In the genomic region with DNA sequence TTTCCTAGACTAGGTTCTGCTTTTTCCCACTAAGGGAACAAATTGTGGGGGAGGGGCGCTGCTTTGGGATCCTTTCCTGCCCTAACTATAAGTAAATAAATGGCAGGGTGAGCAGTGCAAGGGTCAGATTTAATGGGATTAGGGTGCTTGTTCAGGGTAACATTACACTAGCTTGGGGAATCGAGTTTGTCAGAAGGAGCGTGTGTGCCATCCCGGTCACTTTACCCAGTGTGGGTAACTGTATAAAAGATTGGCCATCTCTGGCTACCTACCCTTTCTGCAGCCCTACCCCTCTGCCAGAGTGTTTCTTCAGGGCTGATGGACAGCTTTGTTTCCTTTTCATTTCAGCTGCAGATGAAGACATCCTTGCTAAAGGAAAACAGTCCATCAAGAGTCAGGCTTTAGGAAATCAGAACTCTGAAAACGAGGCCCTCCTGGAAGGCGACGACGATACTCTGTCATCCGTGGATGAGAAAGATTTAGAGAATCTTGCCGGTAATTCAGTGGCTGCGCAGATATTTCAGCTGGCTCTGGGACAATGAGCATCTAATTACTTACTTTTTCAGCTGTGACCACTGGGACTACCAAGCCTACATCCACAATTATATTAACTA, we compare ENCODE assay signal across 8 mouse cellular contexts. TPM values are rescaled to one million over a fixed set of nuclear protein-coding genes. Genes with fewer than 3 reads are reported as not detected.
DNase-seq lines count a peak whose midpoint lies in the region; ATAC-seq and TF ChIP-seq lines count a peak whose summit lies in the region.

No protein-coding gene starts in this region.

- no peaks in the 10 kb centered on the region for H3K27me3 ChIP-seq in hindbrain, embryonic 12.5 days
- H3K27me3 ChIP-seq in liver, embryonic 12.5 days (replicated peaks): peaks cover 1% of the 10 kb centered on the region
- no peaks in the 10 kb centered on the region for H3K27me3 ChIP-seq in small intestine, adult 2 months (ENCODE audit: control insufficient read depth, insufficient read depth, low read length)
- H3K27me3 ChIP-seq in heart, embryonic 12.5 days (replicated peaks): no peaks in the 10 kb centered on the region

- TF ChIP-seq CTCF in small intestine, adult 2 months (IDR thresholded peaks at IDR 0.05; ENCODE audit: extremely low read depth, insufficient read length, insufficient replicate concordance, low read depth, low read length): no peak

- peak; percentile 67 for DNase-seq in retina, embryonic 14.5 days (ENCODE audit: low spot score)
- no peak for DNase-seq in retina, postnatal 1 day
- no peak for DNase-seq in c-Kit-positive CD71-positive TER-119-positive erythroid progenitor cells, embryonic 14.5 days (ENCODE audit: low spot score)
- no peak for DNase-seq in spleen, postnatal 4 days (ENCODE audit: low spot score in 2 of 2)

- H3K9me3 ChIP-seq in hindbrain, embryonic 12.5 days (replicated peaks): no peaks in the 10 kb centered on the region
- H3K9me3 ChIP-seq in liver, embryonic 12.5 days (replicated peaks): no peaks in the 10 kb centered on the region
- H3K9me3 ChIP-seq in heart, embryonic 12.5 days (replicated peaks): no peaks in the 10 kb centered on the region

- 29% methylated on average over 11 of the region's 11 CpGs for WGBS in hindbrain, embryonic 12.5 days
- WGBS in liver, embryonic 12.5 days (ENCODE audit: insufficient replicate concordance): 79% methylated on average over 11 of the region's 11 CpGs
- 75% methylated on average over 11 of the region's 11 CpGs for WGBS in small intestine, adult 2 months
- WGBS in heart, embryonic 12.5 days: 62% methylated on average over 11 of the region's 11 CpGs

- H3K4me2 ChIP-seq in hindbrain, embryonic 12.5 days (replicated peaks): peak overlapping the region; percentile 31
- peak overlapping the region; percentile 22; the same call in 1 of the 2 replicates for H3K4me2 ChIP-seq in liver, embryonic 12.5 days
- no peak overlapping the region for H3K4me2 ChIP-seq in heart, embryonic 12.5 days

- TF ChIP-seq POLR2A in small intestine, adult 2 months (IDR thresholded peaks at IDR 0.05; ENCODE audit: low read depth, low read length): no peak

- H3K4me1 ChIP-seq in hindbrain, embryonic 12.5 days: peaks cover 17% of the 10 kb centered on the region
- no peaks in the 10 kb centered on the region for H3K4me1 ChIP-seq in liver, embryonic 12.5 days
- no peaks in the 10 kb centered on the region for H3K4me1 ChIP-seq in small intestine, adult 2 months (ENCODE audit: control insufficient read depth, insufficient read depth, insufficient read length, low read length)
- 0 out of 2 replicates have a peak, but pooled peaks cover 3% of the 10 kb centered on the region for H3K4me1 ChIP-seq in heart, embryonic 12.5 days (replicated peaks)

- H3K36me3 ChIP-seq in hindbrain, embryonic 12.5 days: no peaks in the 10 kb centered on the region
- no peaks in the 10 kb centered on the region for H3K36me3 ChIP-seq in liver, embryonic 12.5 days
- H3K36me3 ChIP-seq in small intestine, adult 2 months (ENCODE audit: control insufficient read depth, insufficient read depth, low read length): peaks cover 6% of the 10 kb centered on the region; the same call in 1 of the 2 replicates
- no peaks in the 10 kb centered on the region for H3K36me3 ChIP-seq in heart, embryonic 12.5 days

- ATAC-seq in hindbrain, embryonic 12.5 days (ENCODE audit: low FRiP score): peak; percentile 55
- ATAC-seq in liver, embryonic 12.5 days: peak; percentile 54
- ATAC-seq in heart, embryonic 12.5 days (ENCODE audit: insufficient number of reproducible peaks, low FRiP score): no peak

- H3K9ac ChIP-seq in hindbrain, embryonic 12.5 days: peak overlapping the region; percentile 35; the same call in 1 of the 2 replicates
- no peak overlapping the region for H3K9ac ChIP-seq in liver, embryonic 12.5 days
- H3K9ac ChIP-seq in heart, embryonic 12.5 days: no peak overlapping the region

- 0 out of 2 replicates have a peak overlapping the region, but pooled peaks have one; percentile 5 for H3K4me3 ChIP-seq in hindbrain, embryonic 12.5 days
- no peak overlapping the region for H3K4me3 ChIP-seq in liver, embryonic 12.5 days
- H3K4me3 ChIP-seq in small intestine, adult 2 months (ENCODE audit: low read depth, low read length): no peak overlapping the region
- H3K4me3 ChIP-seq in heart, embryonic 12.5 days: no peak overlapping the region

- peak overlapping the region; percentile 85 for H3K27ac ChIP-seq in hindbrain, embryonic 12.5 days
- no peak overlapping the region for H3K27ac ChIP-seq in liver, embryonic 12.5 days
- peak overlapping the region; percentile 57 for H3K27ac ChIP-seq in small intestine, adult 2 months (ENCODE audit: insufficient read depth, low read depth, low read length)
- no peak overlapping the region for H3K27ac ChIP-seq in heart, embryonic 12.5 days (ENCODE audit: poor library complexity, severe bottlenecking)

RNA-seq across cellular contexts. Expression of gene Mab21l2, which starts 8.8 kb away (rescaled TPM):
- 222 and 302 TPM in 2 replicates for polyA plus RNA-seq in hindbrain, embryonic 12.5 days (2016; fragmentation: Nextera tagmentation; extraction: Ambion mirVana)
- polyA plus RNA-seq in liver, embryonic 12.5 days (2016; fragmentation: Nextera tagmentation; extraction: Ambion mirVana): 2.0 and 2.9 TPM in 2 replicates
- polyA plus RNA-seq in small intestine, adult 2 months (2012; rRNA removed): 7.0 and 12.0 TPM in 2 replicates
- polyA plus RNA-seq in heart, embryonic 12.5 days (2016; fragmentation: Nextera tagmentation; extraction: Ambion mirVana): 8.5 and 10.1 TPM in 2 replicates

Comparison
In these comparisons a context has a peak if more than half of its experiments do, and no peak if none do; other contexts are left out.
1. H3K27ac ChIP-seq: peak in hindbrain, embryonic 12.5 days (single experiment) and small intestine, adult 2 months (single experiment); none in liver, embryonic 12.5 days (single experiment) and heart, embryonic 12.5 days (single experiment).
2. RNA of gene Mab21l2, which starts 8.8 kb away (polyA plus RNA-seq): 222 to 302 TPM in hindbrain, embryonic 12.5 days; 7.0 to 12.0 TPM in small intestine, adult 2 months, 8.5 to 10.1 TPM in heart, embryonic 12.5 days and 2.0 to 2.9 TPM in liver, embryonic 12.5 days; every median in the first group is over 10 times any median in the second.